Mouse (Mus musculus) megakaryocyte, embryonic 14.5 days (primary cell): Measurements from ENCODE around the gene Exoc1. TPM values are rescaled to one million over a fixed set of nuclear protein-coding genes. Genes with fewer than 3 reads are reported as not detected.

Source experiments
- H3K27me3 ChIP-seq: replicated peaks from 2 replicates; pipeline ENCODE3; 2012; ENCODE audit warnings: inconsistent platforms
- H3K36me3 ChIP-seq: replicated peaks from 2 replicates; pipeline ENCODE3; 2012; ENCODE audit warnings: low read length, inconsistent platforms, mixed read lengths
- H3K4me1 ChIP-seq: 2 replicates; pipeline ENCODE4 v1.6.1; 2012; ENCODE audit warnings: inconsistent platforms
- H3K4me3 ChIP-seq: replicated peaks from 2 replicates; pipeline ENCODE3; 2012; ENCODE audit warnings: moderate library complexity, mild to moderate bottlenecking, inconsistent platforms
- H3K9me3 ChIP-seq: 2 replicates; pipeline ENCODE4 v1.6.1; 2012; ENCODE audit warnings: inconsistent platforms
- FLI1 ChIP-seq: IDR thresholded peaks from 2 replicates; pipeline ENCODE4 v1.6.1; 2012; ENCODE audit warnings: low read length, inconsistent platforms, mixed read lengths
- GATA1 ChIP-seq: IDR thresholded peaks from 3 replicates; pipeline ENCODE4 v1.6.1; 2012; ENCODE audit warnings: mixed read lengths, low read length, inconsistent platforms, borderline replicate concordance
- polyA plus RNA-seq: library from polyadenylated mRNA; stranded (reverse); fragments of >175 nt; gene quantifications from 2 replicates; pipeline ENCODE4 v1.2.3, GENCODE M21; 2012; ENCODE audit warnings: low replicate concordance; ENCODE audit not compliant: insufficient read depth

Gene Exoc1
- polyA plus RNA-seq: 1.2 TPM in 1 of 2 replicates, not detected in the other

DNA sequence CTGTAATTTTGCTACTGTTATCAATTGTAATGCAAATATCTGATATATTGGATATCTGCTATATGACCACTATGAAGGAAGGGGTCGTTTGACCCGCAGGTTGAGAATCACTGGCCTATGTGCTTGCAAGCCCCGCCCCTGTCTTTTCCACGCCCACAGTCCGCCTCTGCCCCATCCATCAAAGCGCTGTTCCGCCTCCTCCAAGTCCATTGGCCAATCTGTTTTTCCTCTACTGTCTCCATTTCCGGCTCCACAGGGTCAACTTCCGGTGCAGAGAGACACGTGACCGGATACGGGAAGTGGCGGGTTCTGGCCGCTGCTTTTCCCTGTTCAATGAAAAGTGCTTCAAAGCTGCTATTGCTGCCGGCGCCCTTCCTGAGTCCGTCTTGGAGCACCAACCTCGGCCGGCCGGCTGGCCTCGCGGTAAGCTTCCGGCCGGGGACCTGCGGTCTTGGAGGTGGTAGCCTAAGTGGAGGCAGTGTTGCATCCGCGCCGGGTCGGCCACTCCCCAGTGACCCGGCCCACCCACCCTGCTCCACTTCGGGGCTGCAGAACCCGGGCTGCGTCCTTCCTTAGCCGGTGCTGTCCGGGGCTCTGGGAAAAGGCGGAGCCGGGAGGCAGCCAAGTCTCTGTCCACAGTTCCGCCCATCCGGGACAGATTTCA is at the start of gene Exoc1:
TSS of gene Exoc1 (plus strand) at position 272 of the 664 bp plus-strand sequence.
- Histone ChIP-seq H3K4me1 (peaks cover 66% of the 10 kb centered on the region), H3K9me3 (no peaks in the 10 kb centered on the region), H3K4me3 (peak within 1 kb of the TSS; percentile 95), H3K27me3 (no peaks in the 10 kb centered on the region), H3K36me3 (peaks cover 19% of the 10 kb centered on the region)
- TF ChIP-seq GATA1 (no peak), FLI1 (peak; percentile 100)

DNA sequence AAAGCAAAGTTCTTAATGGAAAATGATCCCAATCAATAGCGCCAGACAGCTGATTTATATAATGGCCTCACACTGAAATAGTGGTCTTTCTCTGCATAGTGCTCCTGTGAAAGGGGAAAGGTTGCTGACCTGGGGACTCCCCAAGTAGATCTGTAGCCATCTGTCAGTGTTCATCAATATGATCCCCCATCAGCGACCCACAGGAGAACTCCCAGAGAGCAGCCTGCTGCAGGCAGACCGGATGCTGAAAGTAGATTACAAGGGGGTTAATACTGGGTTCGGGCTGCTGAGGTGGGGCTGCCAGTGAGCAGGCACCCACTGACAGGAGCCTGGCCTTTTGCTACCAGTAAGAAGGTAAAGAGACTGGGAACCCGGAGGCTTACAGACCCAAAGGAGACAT is 45.3 kb upstream of the Exoc1 start, which contains the start of gene Gm7271:
TSS of gene Gm7271 (plus strand) at position 230 of the 400 bp plus-strand sequence.
- no peak within 1 kb of the TSS for H3K4me3 ChIP-seq
- peaks cover 13% of the 10 kb centered on the region for H3K4me1 ChIP-seq
- peaks cover 14% of the 10 kb centered on the region for H3K27me3 ChIP-seq
- peaks cover 27% of the 10 kb centered on the region for H3K9me3 ChIP-seq
- no peaks in the 10 kb centered on the region for H3K36me3 ChIP-seq
- TF ChIP-seq FLI1 (no peak), GATA1 (no peak)

- Histone ChIP-seq H3K9me3 (peaks cover 19% of the 10 kb centered on the region), H3K4me3 (no peak overlapping the region), H3K27me3 (peaks cover 13% of the 10 kb centered on the region), H3K36me3 (no peaks in the 10 kb centered on the region), H3K4me1 (0 out of 2 replicates have a peak, but pooled peaks cover 3% of the 10 kb centered on the region)
- no peak for TF ChIP-seq FLI1
Measured at GRCm38 (mm10) chr5:76495126-76495525, 34.0 kb upstream of the Exoc1 start.

- Histone ChIP-seq H3K36me3 (no peaks in the 10 kb centered on the region), H3K27me3 (no peaks in the 10 kb centered on the region), H3K9me3 (no peaks in the 10 kb centered on the region), H3K4me1 (peaks cover 37% of the 10 kb centered on the region), H3K4me3 (no peak overlapping the region)
- TF ChIP-seq GATA1 (no peak), FLI1 (no peak)
Measured at GRCm38 (mm10) chr5:76522446-76522845, 6.7 kb upstream of the Exoc1 start.

GRCm38 (mm10) chr5:76524623-76525022 is 4.5 kb upstream of the Exoc1 start:
- Histone ChIP-seq H3K27me3 (no peaks in the 10 kb centered on the region), H3K4me1 (peaks cover 40% of the 10 kb centered on the region), H3K4me3 (peak overlapping the region; percentile 83), H3K9me3 (no peaks in the 10 kb centered on the region), H3K36me3 (no peaks in the 10 kb centered on the region)
- TF ChIP-seq FLI1: no peak

DNA sequence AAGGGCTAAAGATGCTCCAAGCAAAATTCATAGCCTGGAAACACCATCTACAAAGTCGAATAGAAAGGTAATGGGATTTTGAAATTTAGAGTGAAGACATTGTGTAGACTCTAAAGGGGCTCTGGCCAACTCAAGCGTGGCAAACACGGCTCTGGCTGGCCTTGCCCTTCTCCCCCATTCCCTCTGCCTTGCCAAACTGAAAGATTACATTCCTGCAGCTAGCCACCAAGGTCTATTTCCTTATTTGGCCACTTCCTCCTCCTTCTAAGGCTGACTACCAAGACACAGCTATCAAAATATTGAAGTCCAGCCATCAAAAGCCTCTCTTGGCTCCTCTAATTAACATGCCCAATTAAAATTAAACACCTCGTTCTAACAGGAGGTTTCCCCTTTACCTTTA is 4.0 kb upstream of the Exoc1 start:
- Histone ChIP-seq H3K36me3 (no peaks in the 10 kb centered on the region), H3K27me3 (no peaks in the 10 kb centered on the region), H3K4me1 (peaks cover 44% of the 10 kb centered on the region), H3K4me3 (peak overlapping the region; percentile 83), H3K9me3 (no peaks in the 10 kb centered on the region)
- TF ChIP-seq GATA1: no peak
- TF ChIP-seq FLI1: no peak

- no peak overlapping the region for H3K4me3 ChIP-seq
- H3K36me3 ChIP-seq: no peaks in the 10 kb centered on the region
Measured at GRCm38 (mm10) chr5:76525829-76526228, 3.3 kb upstream of the Exoc1 start.

GRCm38 (mm10) chr5:76529704-76530066 is 574 bp downstream of the Exoc1 start:
- H3K9me3 ChIP-seq: no peaks in the 10 kb centered on the region
- H3K36me3 ChIP-seq: peaks cover 24% of the 10 kb centered on the region
- H3K27me3 ChIP-seq: no peaks in the 10 kb centered on the region
- H3K4me3 ChIP-seq: peak overlapping the region; percentile 95
- peaks cover 60% of the 10 kb centered on the region for H3K4me1 ChIP-seq
- TF ChIP-seq FLI1 (no peak), GATA1 (no peak)

More at GRCm38 (mm10) chr5:76525829-76526228, 3.3 kb upstream of the Exoc1 start:
- Histone ChIP-seq H3K9me3 (no peaks in the 10 kb centered on the region), H3K4me1 (peaks cover 52% of the 10 kb centered on the region), H3K27me3 (no peaks in the 10 kb centered on the region)
- no peak for TF ChIP-seq GATA1
- no peak for TF ChIP-seq FLI1

DNA sequence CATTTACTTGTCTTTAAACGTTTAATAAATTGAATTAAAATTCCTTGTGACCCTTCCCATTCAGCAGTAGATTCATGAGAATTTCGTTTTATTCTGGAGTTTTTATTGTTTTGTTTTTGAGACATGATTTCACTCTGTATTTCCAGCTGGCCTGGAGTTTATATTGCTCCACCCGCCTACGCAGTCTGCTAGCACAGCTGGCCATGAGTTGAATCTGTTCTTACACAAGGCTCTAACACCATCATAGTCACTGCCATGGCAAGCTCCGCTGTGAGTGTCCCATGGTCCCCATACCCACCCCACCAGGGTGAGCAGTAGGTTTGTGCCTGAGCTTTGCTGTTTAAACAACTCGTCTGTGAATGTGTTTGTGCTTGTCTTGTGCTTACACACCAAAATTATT is 4.1 kb downstream of the Exoc1 start:
- Histone ChIP-seq H3K4me1 (peaks cover 50% of the 10 kb centered on the region), H3K9me3 (no peaks in the 10 kb centered on the region), H3K4me3 (no peak overlapping the region), H3K36me3 (peaks cover 58% of the 10 kb centered on the region), H3K27me3 (no peaks in the 10 kb centered on the region)
- TF ChIP-seq GATA1: no peak
- TF ChIP-seq FLI1: no peak

GRCm38 (mm10) chr5:76536231-76536630 is 7.1 kb downstream of the Exoc1 start:
- Histone ChIP-seq H3K4me1 (peaks cover 28% of the 10 kb centered on the region), H3K36me3 (peaks cover 87% of the 10 kb centered on the region), H3K9me3 (no peaks in the 10 kb centered on the region), H3K4me3 (no peak overlapping the region), H3K27me3 (no peaks in the 10 kb centered on the region)
- TF ChIP-seq FLI1: no peak
- TF ChIP-seq GATA1: no peak
